Mouse (Mus musculus): ENCODE results near the gene Lig1. TPM values are rescaled to one million over a fixed set of nuclear protein-coding genes. Genes with fewer than 3 reads are reported as not detected.

Gene Lig1
- total RNA-seq, 2 experiments from 2014 or later, result 3.5 to 5.0 TPM

DNA sequence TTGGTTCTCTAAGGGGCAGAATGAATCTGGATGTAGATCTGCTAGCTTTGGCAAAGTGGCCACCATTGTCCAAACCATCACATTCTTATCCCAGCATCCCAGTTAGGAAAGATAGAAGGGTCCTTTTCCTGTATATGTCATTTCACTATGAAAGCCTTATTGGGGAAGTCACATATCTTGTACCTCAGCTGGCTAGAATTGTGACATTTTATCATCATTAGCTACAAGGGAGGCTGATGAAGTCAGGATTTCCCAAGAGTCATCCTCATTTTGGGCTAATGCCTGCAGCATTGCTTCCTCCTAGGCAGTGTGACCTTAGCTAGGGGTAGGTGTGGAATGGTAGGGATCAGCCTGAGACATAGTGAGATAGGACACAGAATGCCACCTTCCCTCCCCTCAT, 26.3 kb downstream of the Lig1 start:
- intact Hi-C loops (cut with DNase I), result no loop called here

DNA sequence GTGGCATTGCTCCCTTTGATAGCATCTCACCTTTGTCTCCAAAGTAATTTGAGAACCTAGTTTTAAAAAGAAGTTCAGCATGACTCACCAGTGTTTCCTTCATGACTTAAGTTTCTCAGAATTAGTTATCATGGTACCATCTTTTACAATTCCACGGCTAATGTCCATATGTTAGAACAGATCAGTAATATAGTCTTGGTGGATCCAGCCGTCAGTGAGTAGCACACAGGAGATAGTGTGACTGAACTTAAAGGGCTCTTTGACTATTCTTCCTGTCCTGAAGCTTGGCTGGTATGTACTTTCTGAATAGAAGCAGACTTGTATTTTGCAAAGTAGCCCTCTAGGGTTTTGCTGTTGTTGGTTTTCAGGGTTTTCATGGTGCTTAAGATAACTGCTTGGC, 32.3 kb downstream of the Lig1 start:
- DNase-seq, result no peak
- intact Hi-C loops (cut with DNase I), result no loop called here

More for the DNA sequence above, 26.3 kb downstream of the Lig1 start:
- DNase-seq, result no peak

DNA sequence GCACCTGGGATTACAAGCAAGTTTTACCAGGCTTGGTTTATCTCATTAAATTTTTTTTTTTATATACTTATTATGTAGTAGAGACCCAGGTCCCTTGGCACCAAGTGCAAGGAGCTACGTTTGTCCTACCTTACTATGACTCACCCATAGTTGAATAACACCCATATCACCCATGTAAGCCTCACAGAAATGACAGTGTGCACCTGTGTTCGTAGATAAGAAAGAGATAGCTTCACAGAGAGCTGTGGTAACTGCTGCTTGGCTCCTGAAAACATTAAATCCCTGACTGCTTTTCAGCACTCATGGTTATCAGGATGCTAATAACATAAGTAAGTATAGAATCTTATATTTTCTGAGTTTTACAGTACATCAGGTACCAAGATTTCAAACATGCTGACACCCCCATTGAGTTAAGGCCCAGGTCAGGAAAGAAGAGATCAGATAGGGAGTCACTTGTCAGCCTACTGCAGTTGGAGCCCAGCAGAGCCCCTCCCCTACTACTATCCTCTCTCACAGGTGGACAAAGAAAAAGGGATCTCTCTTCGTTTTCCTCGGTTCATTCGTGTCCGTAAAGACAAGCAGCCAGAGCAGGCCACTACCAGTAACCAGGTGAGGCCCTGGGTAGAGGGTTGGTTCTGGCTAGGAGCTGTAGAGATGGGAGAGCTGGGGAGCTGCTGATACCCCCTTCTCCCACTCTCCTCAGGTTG, 33.6 kb downstream of the Lig1 start:
- intact Hi-C loops (cut with DNase I), result no loop called here
- DNase-seq, result no peak

DNA sequence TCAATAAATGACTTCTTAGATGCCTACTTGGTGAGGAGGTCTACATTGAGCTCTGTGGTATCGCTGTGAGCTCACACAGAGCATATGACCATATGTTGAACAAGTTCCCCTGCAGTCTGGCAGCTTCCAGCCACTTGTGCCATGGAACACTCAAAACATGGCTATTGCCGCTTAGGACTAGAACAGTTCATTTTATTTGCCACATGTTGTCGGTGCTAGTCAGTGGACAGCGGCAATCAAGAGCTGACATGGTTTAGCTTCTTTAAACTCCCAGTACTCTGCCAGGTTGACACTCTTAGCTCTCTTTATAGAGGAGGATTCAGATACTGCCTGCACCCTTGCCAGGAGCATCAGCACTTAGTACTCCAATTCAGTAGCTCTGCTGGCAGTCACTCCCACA, 34.3 kb downstream of the Lig1 start:
- intact Hi-C loops (cut with DNase I), result no loop called here
- DNase-seq, result no peak

DNA sequence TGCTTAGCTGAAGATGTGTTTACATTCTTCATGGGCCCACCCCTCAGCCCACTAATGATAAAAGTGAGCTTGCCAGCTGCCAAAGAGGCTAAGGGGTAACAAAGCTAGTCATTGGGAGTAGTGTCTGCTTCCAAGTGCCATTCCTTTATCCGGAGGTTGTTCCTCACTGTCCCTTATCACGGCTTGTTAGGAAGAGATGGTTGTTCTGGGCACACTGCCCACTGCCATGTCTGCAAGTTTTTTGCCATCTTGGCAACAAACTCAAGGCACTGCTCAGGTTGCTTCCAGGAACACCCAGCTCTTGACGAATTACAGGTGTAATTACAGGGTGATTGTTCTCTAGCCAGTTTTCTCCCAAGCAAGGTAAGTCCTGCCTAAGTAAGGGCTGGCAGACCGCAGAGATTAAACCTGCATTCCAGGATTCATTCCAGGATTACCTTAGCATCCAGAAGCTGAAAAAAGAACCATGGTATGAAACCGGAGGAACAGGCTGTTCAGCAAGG, 37.1 kb downstream of the Lig1 start:
- DNase-seq, result no peak
- intact Hi-C loops (cut with DNase I), result no loop called here

DNA sequence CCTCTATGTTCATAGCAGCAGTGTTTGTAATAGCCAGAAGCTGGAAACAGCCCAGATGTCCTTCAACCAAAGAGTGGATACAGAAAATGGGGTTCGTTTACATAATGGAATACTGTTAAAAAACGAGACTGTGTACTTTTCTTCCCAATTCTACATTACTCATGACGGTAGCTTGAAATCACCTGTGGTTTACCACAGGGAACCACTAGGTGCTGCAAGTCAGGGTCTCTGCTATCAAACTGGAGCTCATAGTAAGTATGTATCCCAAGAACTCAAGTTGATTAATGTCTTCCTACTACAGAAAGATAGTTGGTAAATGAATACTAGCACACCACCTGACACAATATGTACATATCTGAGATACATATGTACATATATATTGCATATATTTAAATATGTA, 44.3 kb downstream of the Lig1 start:
- intact Hi-C loops (cut with DNase I), result no loop called here
- no peak for DNase-seq

DNA sequence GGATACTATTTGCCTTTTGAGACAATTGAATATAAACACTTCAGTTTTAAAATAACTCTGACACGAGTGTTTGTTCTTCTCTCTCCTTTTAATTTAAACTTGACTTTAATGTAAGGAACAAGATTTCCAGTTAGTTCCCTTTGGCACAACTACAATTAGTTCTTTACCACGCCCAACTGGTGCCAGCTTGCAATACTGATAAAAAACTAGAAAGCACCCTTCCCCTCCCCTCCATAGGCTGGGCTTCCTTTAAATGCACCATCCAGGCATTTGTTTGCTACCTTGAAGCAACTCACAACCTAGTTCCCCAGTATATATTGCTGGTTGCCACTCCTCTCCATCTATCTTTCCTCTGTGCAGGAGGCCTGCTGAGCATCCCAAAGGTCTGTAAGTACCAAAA, 47.2 kb downstream of the Lig1 start, which contains the start of gene Pla2g4c:
Pla2g4c (plus strand) TSS at position 340 of the 400 bp plus-strand sequence.
- intact Hi-C loops (cut with DNase I), result no loop called here
- DNase-seq, result no peak

DNA sequence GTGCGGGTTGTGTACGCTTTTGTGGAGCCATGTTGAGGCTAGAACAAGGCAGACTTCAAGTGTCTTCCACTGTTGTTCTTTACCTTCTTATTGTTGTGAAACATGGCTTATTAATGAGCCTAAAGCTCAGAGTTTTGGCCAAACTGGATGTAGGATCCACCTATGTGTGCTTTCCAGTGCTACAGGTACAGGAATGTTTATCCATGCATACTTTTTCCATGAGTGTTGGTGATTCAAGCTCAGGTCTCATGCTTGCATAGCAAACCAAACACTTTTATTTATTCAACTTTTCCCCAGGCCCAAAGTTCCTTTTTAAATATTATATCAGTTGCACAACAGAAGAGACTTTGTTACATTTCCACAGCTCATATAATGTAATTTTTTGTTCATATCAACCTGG, 53.5 kb downstream of the Lig1 start:
- intact Hi-C loops (cut with DNase I), result no loop called here
- no peak for DNase-seq

DNA sequence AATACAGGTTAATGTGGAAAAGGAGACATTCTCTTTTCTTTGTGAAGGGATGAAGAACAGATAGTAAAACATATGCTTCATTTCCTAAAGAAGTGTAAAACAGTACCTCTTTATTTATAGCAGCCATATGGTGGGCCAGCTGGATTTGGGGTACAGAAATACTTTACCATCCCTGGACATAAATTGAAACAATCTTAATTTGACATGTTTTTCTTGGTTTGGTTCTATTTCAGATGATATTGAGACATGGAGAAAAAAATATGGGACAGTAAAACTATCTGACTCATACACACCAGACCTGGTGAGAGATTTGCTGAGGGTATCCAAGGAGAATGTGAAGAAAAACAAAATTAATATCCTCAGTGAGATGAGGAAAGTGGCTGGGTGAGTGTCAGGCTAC, 78.9 kb downstream of the Lig1 start:
- intact Hi-C loops (cut with DNase I), result no loop called here
- no peak for DNase-seq

Other genes starting within 250 kb of the Lig1 start
- 100 to 1,000 TPM; 124 to 136 TPM for gene Chmp2a, start 242.5 kb upstream of the Lig1 start, total RNA-seq (2021)
- 100 to 1,000 TPM; 198 to 199 TPM for gene Ube2m, start 239.0 kb upstream of the Lig1 start, total RNA-seq (2021)
- under 1 TPM; 0.47 to 0.60 TPM for gene Mzf1, start 222.5 kb upstream of the Lig1 start, total RNA-seq (2021)
- gene Vmn1r85, start 182.1 kb upstream of the Lig1 start, total RNA-seq (2021), result not detected
- not detected for gene Vmn1r86, start 157.4 kb upstream of the Lig1 start, total RNA-seq (2021)
- gene Vmn1r87, start 137.1 kb upstream of the Lig1 start, total RNA-seq (2021), result not detected
- gene Vmn1r88, start 117.7 kb upstream of the Lig1 start, total RNA-seq (2021), result under 1 TPM in 1 of 2 experiments, not detected in 1; 0.06 TPM
- gene Vmn1r89, start 64.3 kb upstream of the Lig1 start, total RNA-seq (2021), result not detected
- 1 to 10 TPM; 7.8 to 8.1 TPM for gene Zswim9, start 1.4 kb downstream of the Lig1 start, total RNA-seq (2021)
- under 1 TPM in 1 of 2 experiments, not detected in 1; 0.14 TPM for gene Pla2g4c, start 47.4 kb downstream of the Lig1 start, total RNA-seq (2021)
- gene Cabp5, start 120.8 kb downstream of the Lig1 start, total RNA-seq (2021), result not detected
- gene Bsph1, start 173.6 kb downstream of the Lig1 start, total RNA-seq (2021), result not detected